Mouse (Mus musculus): Measurements from ENCODE around the gene Gldn. TPM values are rescaled to one million over a fixed set of nuclear protein-coding genes. Genes with fewer than 3 reads are reported as not detected.

Gldn gene
- total RNA-seq, 2 experiments from 2014 or later = 0.57 to 0.62 TPM

DNA sequence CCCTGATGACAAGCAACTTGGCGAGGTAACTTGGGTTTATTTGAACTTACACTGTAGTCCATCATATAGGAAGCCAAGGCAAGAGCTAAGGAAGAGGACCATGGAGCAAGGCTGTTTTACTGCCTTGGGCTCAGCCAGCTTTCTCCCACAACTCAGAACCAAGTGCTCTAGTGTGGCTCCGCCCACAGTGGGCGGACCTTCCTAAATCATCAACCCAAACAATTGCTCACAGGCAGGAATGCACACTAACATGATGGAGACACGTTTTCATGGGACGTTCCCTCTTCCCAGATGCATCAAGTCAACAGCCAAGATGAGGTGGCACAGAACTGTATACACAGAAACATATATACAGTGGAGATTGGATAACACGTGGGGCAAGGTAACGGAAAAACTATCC, 55.7 kb downstream of the Gldn start:
- no peak for DNase-seq (ENCODE audit: extremely low spot score in 1 of 2, low spot score in 2 of 2)
- intact Hi-C loops (cut with DNase I) = no loop called here

DNA sequence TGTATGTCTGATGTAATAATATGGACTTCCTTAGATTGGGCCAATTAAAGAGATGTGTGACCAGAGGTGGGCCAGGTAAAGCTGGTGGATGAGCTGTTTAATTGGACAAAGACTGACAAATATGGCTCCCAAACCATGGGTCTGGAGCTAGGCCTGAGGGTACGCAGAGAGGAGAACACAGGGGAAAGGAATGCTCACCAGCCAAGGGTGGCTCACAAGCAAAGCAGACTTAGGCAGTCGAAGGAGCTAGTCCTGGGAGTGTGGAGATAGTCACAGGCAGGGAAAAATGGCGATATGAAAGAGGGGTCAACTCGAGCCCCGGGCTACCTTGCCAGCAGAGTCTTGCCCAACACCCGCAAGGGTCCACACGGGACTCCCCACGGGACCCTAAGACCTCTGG, 70.5 kb downstream of the Gldn start:
- intact Hi-C loops (cut with DNase I) = no loop called here
- DNase-seq (ENCODE audit: extremely low spot score in 1 of 2, low spot score in 2 of 2) = no peak

Other genes starting within 250 kb of the Gldn start
- 1 to 10 TPM; 4.8 to 5.2 TPM for gene Tnfaip8l3, start 218.1 kb upstream of the Gldn start, total RNA-seq (2021)
- gene Cyp19a1, start 18.4 kb upstream of the Gldn start, total RNA-seq (2021) = under 1 TPM; 0.19 to 0.28 TPM
- gene Dmxl2, start 215.1 kb downstream of the Gldn start, total RNA-seq (2021) = 100 to 1,000 TPM; 194 to 204 TPM

All from left cerebral cortex, postnatal 10 days (tissue).